19 mouse cellular contexts compared by ENCODE assay signal in genomic region chr2:58535233-58535632, GRCm38 (mm10). TPM values are rescaled to one million over a fixed set of nuclear protein-coding genes. Genes with fewer than 3 reads are reported as not detected.
DNase-seq lines count a peak whose midpoint lies in the region; ATAC-seq and TF ChIP-seq lines count a peak whose summit lies in the region.
"Had no signal": no experiment of that assay in that cellular context is flagged by ENCODE, and none has a peak within 500 bp of the region (broad histone marks: within the 10 kb centered on the region; RNA-seq: fewer than 3 reads in every experiment).

No protein-coding gene starts in this region.

- 31% methylated on average over 8 of the region's 8 CpGs for WGBS in heart, postnatal 0 days
- WGBS in kidney, embryonic 15.5 days: 64% methylated on average over 8 of the region's 8 CpGs
- WGBS in liver, embryonic 11.5 days: 63% methylated on average over 8 of the region's 8 CpGs
- WGBS in thymus, adult 2 months: 90% methylated on average over 8 of the region's 8 CpGs

- no peaks in the 10 kb centered on the region for H3K9me3 ChIP-seq in heart, postnatal 0 days (replicated peaks; ENCODE audit: control insufficient read depth, low read length)
- H3K9me3 ChIP-seq in kidney, embryonic 15.5 days (replicated peaks): no peaks in the 10 kb centered on the region
- no peaks in the 10 kb centered on the region for H3K9me3 ChIP-seq in liver, embryonic 11.5 days (ENCODE audit: control insufficient read depth, low read length)
- H3K9me3 ChIP-seq: forebrain, embryonic 15.5 days; hindbrain, embryonic 13.5 days; limb, embryonic 15.5 days; neural tube, embryonic 12.5 days had no signal

- no peak for ATAC-seq in heart, postnatal 0 days (ENCODE audit: insufficient read depth, low read depth)
- ATAC-seq in kidney, embryonic 15.5 days (replicated peaks; ENCODE audit: low FRiP score): peak; percentile 52
- 0 out of 2 replicates have a peak, but pooled peaks have one; percentile 5 for ATAC-seq in liver, embryonic 11.5 days (replicated peaks; ENCODE audit: low FRiP score)
- ATAC-seq: forebrain, embryonic 15.5 days; midbrain, embryonic 16.5 days had no signal

- no peak overlapping the region for H3K9ac ChIP-seq in heart, postnatal 0 days (replicated peaks; ENCODE audit: low read depth, low read length)
- no peak overlapping the region for H3K9ac ChIP-seq in kidney, embryonic 15.5 days
- no peak overlapping the region for H3K9ac ChIP-seq in liver, embryonic 11.5 days (ENCODE audit: low read depth, low read length)
- H3K9ac ChIP-seq: forebrain, embryonic 15.5 days; hindbrain, embryonic 13.5 days; limb, embryonic 15.5 days; neural tube, embryonic 12.5 days had no signal

- TF ChIP-seq EP300 in heart, postnatal 0 days (IDR thresholded peaks at IDR 0.05; ENCODE audit: low read depth): no peak

- peaks cover 75% of the 10 kb centered on the region for H3K4me1 ChIP-seq in heart, postnatal 0 days (ENCODE audit: control insufficient read depth, insufficient read depth)
- H3K4me1 ChIP-seq in kidney, embryonic 15.5 days: peaks cover 70% of the 10 kb centered on the region
- peaks cover 44% of the 10 kb centered on the region for H3K4me1 ChIP-seq in liver, embryonic 11.5 days (replicated peaks; ENCODE audit: control insufficient read depth, insufficient read depth, low read length)
- no peaks in the 10 kb centered on the region for H3K4me1 ChIP-seq in thymus, adult 2 months (replicated peaks; ENCODE audit: control insufficient read depth, insufficient read depth, low read length)

- DNase-seq in adrenal gland, adult 2 months: peak; percentile 27
- no peak for DNase-seq in adrenal gland, adult 18-20 months (ENCODE audit: low spot score in 2 of 2)
- no peak for DNase-seq in heart, postnatal 0 days (ENCODE audit: low spot score)
- DNase-seq in liver, embryonic 11.5 days (ENCODE audit: low spot score): no peak
- DNase-seq in embryo, embryonic 10 days (ENCODE audit: low spot score): no peak
- no peak for DNase-seq in thymus, adult 2 months
- no peak for DNase-seq in lung, postnatal 10 days
- DNase-seq: cerebellum, adult 18-20 months; gastrocnemius, postnatal 14 days; retina, postnatal 1 day; spleen, adult 18-20 months had no signal

- H3K4me3 ChIP-seq in heart, postnatal 0 days (ENCODE audit: low read depth, low read length): no peak overlapping the region
- H3K4me3 ChIP-seq in kidney, embryonic 15.5 days (replicated peaks): no peak overlapping the region
- H3K4me3 ChIP-seq in liver, embryonic 11.5 days (ENCODE audit: low read depth, low read length): no peak overlapping the region
- H3K4me3 ChIP-seq in thymus, adult 2 months (ENCODE audit: control insufficient read depth, insufficient read depth, low read length): no peak overlapping the region
- H3K4me3 ChIP-seq: forebrain, embryonic 15.5 days; hindbrain, embryonic 13.5 days; limb, embryonic 15.5 days; neural tube, embryonic 12.5 days had no signal

- H3K27me3 ChIP-seq in heart, postnatal 0 days (ENCODE audit: control insufficient read depth, insufficient read depth, low read length): no peaks in the 10 kb centered on the region
- H3K27me3 ChIP-seq in kidney, embryonic 15.5 days: no peaks in the 10 kb centered on the region
- no peaks in the 10 kb centered on the region for H3K27me3 ChIP-seq in liver, embryonic 11.5 days (replicated peaks; ENCODE audit: control insufficient read depth, insufficient read depth, low read length)
- H3K27me3 ChIP-seq in thymus, adult 2 months (ENCODE audit: control insufficient read depth, insufficient read depth, low read length): no peaks in the 10 kb centered on the region
- H3K27me3 ChIP-seq: CH12.LX; forebrain, embryonic 15.5 days; hindbrain, embryonic 13.5 days; limb, embryonic 15.5 days; neural tube, embryonic 12.5 days had no signal

- TF ChIP-seq POLR2A in thymus, adult 2 months (IDR thresholded peaks at IDR 0.05; ENCODE audit: control insufficient read depth, extremely low read depth, insufficient read depth, low read length, poor library complexity): no peak

- 0 out of 2 replicates have a peak overlapping the region, but pooled peaks have one; percentile 9 for H3K4me2 ChIP-seq in heart, postnatal 0 days (ENCODE audit: low read depth, low read length)
- no peak overlapping the region for H3K4me2 ChIP-seq in kidney, embryonic 15.5 days
- no peak overlapping the region; the same call in 1 of the 2 replicates for H3K4me2 ChIP-seq in liver, embryonic 11.5 days
- H3K4me2 ChIP-seq: forebrain, embryonic 15.5 days; hindbrain, embryonic 13.5 days; limb, embryonic 15.5 days; neural tube, embryonic 12.5 days had no signal

- peaks cover 10% of the 10 kb centered on the region for H3K36me3 ChIP-seq in heart, postnatal 0 days (replicated peaks; ENCODE audit: control insufficient read depth, insufficient read depth, low read length)
- no peaks in the 10 kb centered on the region; the same call in 1 of the 2 replicates for H3K36me3 ChIP-seq in kidney, embryonic 15.5 days
- H3K36me3 ChIP-seq in liver, embryonic 11.5 days (ENCODE audit: control insufficient read depth, insufficient read depth, low read length): no peaks in the 10 kb centered on the region
- no peaks in the 10 kb centered on the region for H3K36me3 ChIP-seq in thymus, adult 2 months (ENCODE audit: control insufficient read depth, insufficient read depth, low read length)
- H3K36me3 ChIP-seq: neural tube, embryonic 12.5 days had no signal

- H3K27ac ChIP-seq in heart, postnatal 0 days (ENCODE audit: low read depth): peak overlapping the region; percentile 53
- H3K27ac ChIP-seq in kidney, embryonic 15.5 days: no peak overlapping the region
- H3K27ac ChIP-seq in liver, embryonic 11.5 days (ENCODE audit: low read depth, low read length): no peak overlapping the region
- H3K27ac ChIP-seq in thymus, adult 2 months (ENCODE audit: control insufficient read depth, insufficient read depth, low read length): no peak overlapping the region
- H3K27ac ChIP-seq: hindbrain, embryonic 13.5 days; macrophage; neural tube, embryonic 12.5 days had no signal

- no peak for TF ChIP-seq CTCF in heart, postnatal 0 days (IDR thresholded peaks at IDR 0.05; ENCODE audit: low read depth)
- no peak for TF ChIP-seq CTCF in thymus, adult 2 months (IDR thresholded peaks at IDR 0.05; ENCODE audit: borderline replicate concordance, control insufficient read depth, extremely low read depth, insufficient read depth, low read length, poor library complexity)

RNA-seq across cellular contexts. Expression of gene Acvr1, which starts 31.7 kb away (rescaled TPM):
- total RNA-seq in adrenal gland, adult 2 months (2021): 10 to 100 TPM; 34.1 to 40.5 TPM
- 6.9 and 8.6 TPM in 2 replicates for polyA plus RNA-seq in adrenal gland, adult 2 months (2012; rRNA removed)
- total RNA-seq in adrenal gland, adult 18-20 months (2021): 10 to 100 TPM; 38.9 to 97.3 TPM
- total RNA-seq in heart, postnatal 0 days (2014; rRNA removed; ENCODE audit: low replicate concordance): 13.5 and 20.9 TPM in 2 replicates
- 5.0 and 5.9 TPM in 2 replicates for polyA plus RNA-seq in heart, postnatal 0 days (2015; fragmentation: Nextera tagmentation; extraction: Ambion mirVana)
- 5.2 and 5.7 TPM in 2 replicates for polyA plus RNA-seq in kidney, embryonic 15.5 days (2015; fragmentation: Nextera tagmentation; extraction: Ambion mirVana)
- 6.2 and 6.3 TPM in 2 replicates for polyA plus RNA-seq in liver, embryonic 11.5 days (2014; fragmentation: Nextera tagmentation; extraction: Ambion mirVana)
- 1.6 TPM in 2 replicates for polyA plus RNA-seq in thymus, adult 2 months (2012; rRNA removed)
- total RNA-seq: CH12.LX had no signal

RNA-seq across cellular contexts. Expression of gene Upp2, which starts 31.9 kb away (rescaled TPM):
- total RNA-seq in adrenal gland, adult 2 months (2021): 10 to 100 TPM; 14.5 to 16.7 TPM
- polyA plus RNA-seq in adrenal gland, adult 2 months (2012; rRNA removed): 7.5 and 11.3 TPM in 2 replicates
- 10 to 100 TPM; 17.3 to 18.1 TPM for total RNA-seq in adrenal gland, adult 18-20 months (2021)
- 0.92 and 1.2 TPM in 2 replicates for total RNA-seq in heart, postnatal 0 days (2014; rRNA removed; ENCODE audit: low replicate concordance)
- 4.3 and 6.4 TPM in 2 replicates for polyA plus RNA-seq in heart, postnatal 0 days (2015; fragmentation: Nextera tagmentation; extraction: Ambion mirVana)
- 7.7 and 7.8 TPM in 2 replicates for polyA plus RNA-seq in kidney, embryonic 15.5 days (2015; fragmentation: Nextera tagmentation; extraction: Ambion mirVana)
- 4.8 and 5.4 TPM in 2 replicates for polyA plus RNA-seq in liver, embryonic 11.5 days (2014; fragmentation: Nextera tagmentation; extraction: Ambion mirVana)
- polyA plus RNA-seq in thymus, adult 2 months (2012; rRNA removed): 0.84 and 1.8 TPM in 2 replicates
- total RNA-seq: CH12.LX had no signal
